Comparison of ENCODE assay signal across 18 mouse cellular contexts in genomic region chr5:125378919-125379318, GRCm38 (mm10). TPM values are rescaled to one million over a fixed set of nuclear protein-coding genes. Genes with fewer than 3 reads are reported as not detected.
DNase-seq lines count a peak whose midpoint lies in the region; ATAC-seq and TF ChIP-seq lines count a peak whose summit lies in the region.
"Had no signal": no experiment of that assay in that cellular context is flagged by ENCODE, and none has a peak within 500 bp of the region (broad histone marks: within the 10 kb centered on the region; RNA-seq: fewer than 3 reads in every experiment).

No protein-coding gene starts in this region.

- no peaks in the 10 kb centered on the region for H3K27me3 ChIP-seq in kidney, postnatal 0 days (ENCODE audit: insufficient read depth, low read length)
- no peaks in the 10 kb centered on the region for H3K27me3 ChIP-seq in lung, postnatal 0 days (replicated peaks; ENCODE audit: insufficient read depth, low read length)
- H3K27me3 ChIP-seq: forebrain, embryonic 12.5 days; heart, embryonic 15.5 days; limb, embryonic 15.5 days; neural tube, embryonic 13.5 days had no signal

- no peak overlapping the region for H3K4me3 ChIP-seq in kidney, postnatal 0 days (replicated peaks; ENCODE audit: low read depth, low read length)
- no peak overlapping the region for H3K4me3 ChIP-seq in lung, postnatal 0 days (ENCODE audit: low read depth, low read length)
- H3K4me3 ChIP-seq: forebrain, embryonic 12.5 days; heart, embryonic 15.5 days; limb, embryonic 15.5 days; neural tube, embryonic 13.5 days had no signal

- TF ChIP-seq CTCF in kidney, postnatal 0 days (IDR thresholded peaks at IDR 0.05; ENCODE audit: low read depth), result peak; percentile 48; the same call in 1 of the 2 replicates
- peak; percentile 57 for TF ChIP-seq CTCF in lung, postnatal 0 days (IDR thresholded peaks at IDR 0.05)

- no peak for TF ChIP-seq EP300 in lung, postnatal 0 days (IDR thresholded peaks at IDR 0.05)

- no peak overlapping the region for H3K4me2 ChIP-seq in kidney, postnatal 0 days (ENCODE audit: low read length)
- H3K4me2 ChIP-seq in lung, postnatal 0 days (replicated peaks; ENCODE audit: low read depth, low read length), result no peak overlapping the region
- H3K4me2 ChIP-seq: forebrain, embryonic 12.5 days; heart, embryonic 15.5 days; limb, embryonic 15.5 days; neural tube, embryonic 13.5 days had no signal

- no peaks in the 10 kb centered on the region for H3K9me3 ChIP-seq in kidney, postnatal 0 days (replicated peaks; ENCODE audit: low read length)
- no peaks in the 10 kb centered on the region for H3K9me3 ChIP-seq in lung, postnatal 0 days (ENCODE audit: low read length)
- H3K9me3 ChIP-seq: forebrain, embryonic 12.5 days; heart, embryonic 15.5 days; limb, embryonic 15.5 days; neural tube, embryonic 13.5 days had no signal

- peak; percentile 39 for DNase-seq in adrenal gland, adult 2 months
- DNase-seq in adrenal gland, postnatal 25 days, result no peak
- DNase-seq in kidney, postnatal 0 days (ENCODE audit: low spot score), result no peak
- no peak for DNase-seq in kidney, postnatal 4 days
- DNase-seq in lung, postnatal 0 days (ENCODE audit: low spot score), result no peak
- no peak for DNase-seq in lung, postnatal 25 days (ENCODE audit: low spot score)
- DNase-seq in gastrocnemius, postnatal 14 days, result no peak
- DNase-seq: cerebellum, postnatal 25 days; kidney, postnatal 10 days; lung, postnatal 14 days; right cerebral cortex, postnatal 14 days had no signal

- no peak overlapping the region for H3K9ac ChIP-seq in kidney, postnatal 0 days (ENCODE audit: low read depth, low read length)
- H3K9ac ChIP-seq in lung, postnatal 0 days (replicated peaks; ENCODE audit: low read depth), result no peak overlapping the region
- H3K9ac ChIP-seq: forebrain, embryonic 12.5 days; heart, embryonic 15.5 days; limb, embryonic 15.5 days; neural tube, embryonic 13.5 days had no signal

- intact Hi-C loops in gastrocnemius, postnatal 14 days (cut with DNase I; ENCODE audit: low total_unique reads), result loop anchor here (5.0 kb wide), 1 partner anchor 83 kb away; no protein-coding TSS in a partner anchor

- no peaks in the 10 kb centered on the region for H3K36me3 ChIP-seq in kidney, postnatal 0 days (ENCODE audit: insufficient read depth, low read length)
- H3K36me3 ChIP-seq in lung, postnatal 0 days (ENCODE audit: insufficient read depth, low read length), result no peaks in the 10 kb centered on the region
- H3K36me3 ChIP-seq: forebrain, embryonic 12.5 days; heart, embryonic 15.5 days; limb, embryonic 15.5 days had no signal

- H3K27ac ChIP-seq in kidney, postnatal 0 days, result no peak overlapping the region
- no peak overlapping the region for H3K27ac ChIP-seq in lung, postnatal 0 days (ENCODE audit: low read length)
- H3K27ac ChIP-seq: forebrain, embryonic 12.5 days; heart, embryonic 15.5 days; limb, embryonic 15.5 days; neural tube, embryonic 13.5 days had no signal

- WGBS in kidney, postnatal 0 days, result 66% methylated on average over 5 of the region's 5 CpGs
- 78% methylated on average over 5 of the region's 5 CpGs for WGBS in lung, postnatal 0 days

- no peaks in the 10 kb centered on the region for H3K4me1 ChIP-seq in kidney, postnatal 0 days (replicated peaks; ENCODE audit: insufficient read depth, low read length)
- no peaks in the 10 kb centered on the region for H3K4me1 ChIP-seq in lung, postnatal 0 days (ENCODE audit: insufficient read depth, low read depth, low read length)
- H3K4me1 ChIP-seq: forebrain, embryonic 12.5 days; limb, embryonic 15.5 days had no signal

- ATAC-seq in kidney, postnatal 0 days (replicated peaks; ENCODE audit: low FRiP score, low read depth), result no peak
- ATAC-seq in lung, postnatal 0 days, result no peak
- ATAC-seq in granulocyte monocyte progenitor cell, adult 5-6 weeks (replicated peaks; ENCODE audit: poor library complexity, severe bottlenecking), result no peak
- ATAC-seq: inflammation-experienced regulatory T-cells, adult 6 months had no signal

RNA-seq across cellular contexts. Expression of gene Gm10382, which starts 10.2 kb away (rescaled TPM):
- under 1 TPM; 0.23 to 0.24 TPM for total RNA-seq in adrenal gland, adult 2 months (2021)
- 0.26 and 0.50 TPM in 2 replicates for polyA plus RNA-seq in adrenal gland, adult 2 months (2012; rRNA removed)
- total RNA-seq in adrenal gland, postnatal 25 days (2021), result not detected in 2 replicates
- polyA plus RNA-seq in kidney, postnatal 0 days (2015; fragmentation: Nextera tagmentation; extraction: Ambion mirVana), result 0.40 and 0.74 TPM in 2 replicates
- 0.63 and 0.77 TPM in 2 replicates for polyA plus RNA-seq in lung, postnatal 0 days (2015; fragmentation: Nextera tagmentation; extraction: Ambion mirVana)
- 0.96 TPM in 1 of 2 replicates, not detected in the other for total RNA-seq in granulocyte monocyte progenitor cell, adult 5-6 weeks (2014; fragmentation: Nextera tagmentation)
- 0.26 TPM in 1 of 2 replicates, not detected in the other for total RNA-seq in granulocyte monocyte progenitor cell, adult 5-6 weeks (2017)
- not detected for total RNA-seq in gastrocnemius, postnatal 14 days (2021)
- total RNA-seq: gastrocnemius, postnatal 4 days had no signal

RNA-seq across cellular contexts. Expression of gene Ubc, which starts 11.1 kb away (rescaled TPM):
- 1,000 to 10,000 TPM; 1,333 to 2,925 TPM for total RNA-seq in adrenal gland, adult 2 months (2021)
- 634 and 889 TPM in 2 replicates for polyA plus RNA-seq in adrenal gland, adult 2 months (2012; rRNA removed)
- total RNA-seq in adrenal gland, postnatal 25 days (2021), result 1,462 and 1,631 TPM in 2 replicates
- 702 and 872 TPM in 2 replicates for polyA plus RNA-seq in kidney, postnatal 0 days (2015; fragmentation: Nextera tagmentation; extraction: Ambion mirVana)
- polyA plus RNA-seq in lung, postnatal 0 days (2015; fragmentation: Nextera tagmentation; extraction: Ambion mirVana), result 751 and 865 TPM in 2 replicates
- 126 and 139 TPM in 2 replicates for total RNA-seq in granulocyte monocyte progenitor cell, adult 5-6 weeks (2014; fragmentation: Nextera tagmentation)
- total RNA-seq in granulocyte monocyte progenitor cell, adult 5-6 weeks (2017), result 236 and 280 TPM in 2 replicates
- 1,000 to 10,000 TPM in 1 of 2 experiments, 100 to 1,000 TPM in 1; 660 to 1,001 TPM for total RNA-seq in gastrocnemius, postnatal 14 days (2021)

RNA-seq across cellular contexts. Expression of gene Scarb1, which starts 38.0 kb away (rescaled TPM):
- 1,000 to 10,000 TPM; 2,436 to 2,553 TPM for total RNA-seq in adrenal gland, adult 2 months (2021)
- 2,348 and 2,822 TPM in 2 replicates for polyA plus RNA-seq in adrenal gland, adult 2 months (2012; rRNA removed)
- total RNA-seq in adrenal gland, postnatal 25 days (2021), result 1,988 and 2,596 TPM in 2 replicates
- 49.0 and 51.3 TPM in 2 replicates for polyA plus RNA-seq in kidney, postnatal 0 days (2015; fragmentation: Nextera tagmentation; extraction: Ambion mirVana)
- polyA plus RNA-seq in lung, postnatal 0 days (2015; fragmentation: Nextera tagmentation; extraction: Ambion mirVana), result 54.9 and 64.9 TPM in 2 replicates
- 80.2 and 145 TPM in 2 replicates for total RNA-seq in granulocyte monocyte progenitor cell, adult 5-6 weeks (2014; fragmentation: Nextera tagmentation)
- 49.0 and 53.9 TPM in 2 replicates for total RNA-seq in granulocyte monocyte progenitor cell, adult 5-6 weeks (2017)
- 10 to 100 TPM; 55.0 to 80.1 TPM for total RNA-seq in gastrocnemius, postnatal 14 days (2021)

RNA-seq across cellular contexts. Expression of gene Dhx37, which starts 55.0 kb away (rescaled TPM):
- total RNA-seq in adrenal gland, adult 2 months (2021), result 10 to 100 TPM; 19.2 to 19.6 TPM
- polyA plus RNA-seq in adrenal gland, adult 2 months (2012; rRNA removed), result 26.0 and 53.9 TPM in 2 replicates
- total RNA-seq in adrenal gland, postnatal 25 days (2021), result 17.5 and 25.9 TPM in 2 replicates
- polyA plus RNA-seq in kidney, postnatal 0 days (2015; fragmentation: Nextera tagmentation; extraction: Ambion mirVana), result 7.2 and 8.1 TPM in 2 replicates
- 4.3 and 5.9 TPM in 2 replicates for polyA plus RNA-seq in lung, postnatal 0 days (2015; fragmentation: Nextera tagmentation; extraction: Ambion mirVana)
- total RNA-seq in granulocyte monocyte progenitor cell, adult 5-6 weeks (2014; fragmentation: Nextera tagmentation), result 16.8 and 25.8 TPM in 2 replicates
- 53.0 and 56.7 TPM in 2 replicates for total RNA-seq in granulocyte monocyte progenitor cell, adult 5-6 weeks (2017)
- total RNA-seq in gastrocnemius, postnatal 14 days (2021), result 1 to 10 TPM; 3.6 to 4.0 TPM

Comparison
In these comparisons a context has a peak if more than half of its experiments do, and no peak if none do; other contexts are left out.
1. RNA of gene Scarb1, which starts 38.0 kb away (total RNA-seq): 2,436 to 2,553 TPM in adrenal gland, adult 2 months and 1,988 to 2,596 TPM in adrenal gland, postnatal 25 days; 49.0 to 145 TPM in granulocyte monocyte progenitor cell, adult 5-6 weeks and 55.0 to 80.1 TPM in gastrocnemius, postnatal 14 days; every median in the first group is over 10 times any median in the second.